Mouse (Mus musculus) midbrain, embryonic 15.5 days (tissue): ENCODE measurements around the gene Lca5l. TPM values are rescaled to one million over a fixed set of nuclear protein-coding genes. Genes with fewer than 3 reads are reported as not detected.

ENCODE experiments used
- ATAC-seq: fragments of 200-750 bp; cut with Nextera tagmentation; replicated peaks from 2 replicates; pipeline ENCODE4 v1.8.0; 2017; ENCODE audit warnings: moderate TSS enrichment
- H3K27ac ChIP-seq: fragments of 300-500 bp; sonication (generic); 2 replicates; pipeline ENCODE4 v1.5.1; 2015; ENCODE audit warnings: mild to moderate bottlenecking, inconsistent platforms
- H3K27me3 ChIP-seq: fragments of 300-500 bp; sonication (generic); replicated peaks from 2 replicates; pipeline ENCODE4 v1.6.1; 2015; ENCODE audit warnings: inconsistent platforms
- H3K36me3 ChIP-seq: fragments of 300-500 bp; sonication (generic); replicated peaks from 2 replicates; pipeline ENCODE4 v1.6.1; 2015; ENCODE audit warnings: inconsistent platforms
- H3K4me1 ChIP-seq: fragments of 300-500 bp; sonication (generic); 2 replicates; pipeline ENCODE4 v1.6.1; 2015; ENCODE audit warnings: inconsistent platforms
- H3K4me2 ChIP-seq: fragments of 300-500 bp; sonication (generic); 2 replicates; pipeline ENCODE4 v1.6.1; 2015; ENCODE audit warnings: inconsistent platforms, mild to moderate bottlenecking, moderate library complexity
- H3K4me3 ChIP-seq: fragments of 300-500 bp; sonication (generic); 2 replicates; pipeline ENCODE4 v1.5.1; 2015; ENCODE audit warnings: mild to moderate bottlenecking, inconsistent platforms
- H3K9ac ChIP-seq: fragments of 300-500 bp; sonication (generic); 2 replicates; pipeline ENCODE4 v1.6.1; 2015; ENCODE audit warnings: mild to moderate bottlenecking, inconsistent platforms
- H3K9me3 ChIP-seq: fragments of 300-500 bp; sonication (generic); 2 replicates; pipeline ENCODE4 v1.6.1; 2016; ENCODE audit warnings: inconsistent platforms
- WGBS: fragments of 180-500 bp; shearing (Covaris S2); methylation state at CpG from one replicate; pipeline ENCODE4 v1.1.7; 2015; ENCODE audit warnings: mixed read lengths; 5-methylcytosine and 5-hydroxymethylcytosine counted together
- polyA plus RNA-seq: library from polyadenylated mRNA; unstranded; fragments of >200 nt; fragmentation: Nextera tagmentation; extraction: Ambion mirVana; gene quantifications from 2 replicates; pipeline ENCODE4 v1.2.1, GENCODE M21; 2015

The Lca5l gene
- polyA plus RNA-seq, 1 experiment from 2014 or later, result 1.6 TPM

- Histone ChIP-seq H3K27me3 (no peaks in the 10 kb centered on the region), H3K27ac (no peak overlapping the region)
- 93% methylated on average over 1 of the region's 1 CpGs for WGBS
Measured at GRCm38 (mm10) chr16:96160927-96161326, 31.1 kb downstream of the Lca5l start.

GRCm38 (mm10) chr16:96159794-96160346 is 32.2 kb downstream of the Lca5l start:
- H3K4me2 ChIP-seq, result peak overlapping the region; percentile 95
- H3K4me1 ChIP-seq, result peaks cover 18% of the 10 kb centered on the region
- H3K9ac ChIP-seq, result peak overlapping the region; percentile 65
- peak overlapping the region; percentile 46 for H3K4me3 ChIP-seq
- 79% methylated on average over 20 of the region's 20 CpGs for WGBS
- no peaks in the 10 kb centered on the region for H3K9me3 ChIP-seq
- peak; percentile 43; the same call in 1 of the 2 replicates for ATAC-seq
- no peaks in the 10 kb centered on the region for H3K27me3 ChIP-seq
- H3K36me3 ChIP-seq, result peaks cover 2% of the 10 kb centered on the region; the same call in 1 of the 2 replicates
- H3K27ac ChIP-seq, result peak overlapping the region; percentile 83

More at GRCm38 (mm10) chr16:96160927-96161326, 31.1 kb downstream of the Lca5l start:
- Histone ChIP-seq H3K9ac (no peak overlapping the region), H3K4me1 (peaks cover 18% of the 10 kb centered on the region), H3K36me3 (no peaks in the 10 kb centered on the region; the same call in 1 of the 2 replicates), H3K9me3 (no peaks in the 10 kb centered on the region), H3K4me3 (no peak overlapping the region), H3K4me2 (no peak overlapping the region)
- ATAC-seq, result no peak

GRCm38 (mm10) chr16:96159091-96159731 is 32.9 kb downstream of the Lca5l start:
- Histone ChIP-seq H3K9ac (peak overlapping the region; percentile 65), H3K4me3 (peak overlapping the region; percentile 46), H3K36me3 (peaks cover 2% of the 10 kb centered on the region; the same call in 1 of the 2 replicates), H3K9me3 (no peaks in the 10 kb centered on the region), H3K27me3 (no peaks in the 10 kb centered on the region), H3K4me2 (peak overlapping the region; percentile 95), H3K4me1 (peaks cover 18% of the 10 kb centered on the region), H3K27ac (peak overlapping the region; percentile 83)
- peak; percentile 84 for ATAC-seq
- 1% methylated on average over 63 of the region's 67 CpGs for WGBS

GRCm38 (mm10) chr16:96158511-96159080 is 33.5 kb downstream of the Lca5l start:
- Histone ChIP-seq H3K9ac (peak overlapping the region; percentile 65), H3K4me1 (peaks cover 18% of the 10 kb centered on the region), H3K9me3 (no peaks in the 10 kb centered on the region), H3K4me3 (peak overlapping the region; percentile 46), H3K27me3 (no peaks in the 10 kb centered on the region), H3K36me3 (peaks cover 2% of the 10 kb centered on the region; the same call in 1 of the 2 replicates), H3K4me2 (peak overlapping the region; percentile 95), H3K27ac (peak overlapping the region; percentile 83)
- 53% methylated on average over 12 of the region's 12 CpGs for WGBS
- 0 out of 2 replicates have a peak, but pooled peaks have one; percentile 18 for ATAC-seq

- WGBS, result 91% methylated on average over 11 of the region's 11 CpGs
- Histone ChIP-seq H3K9ac (no peak overlapping the region), H3K27me3 (no peaks in the 10 kb centered on the region), H3K4me1 (peaks cover 18% of the 10 kb centered on the region), H3K36me3 (peaks cover 5% of the 10 kb centered on the region), H3K4me3 (no peak overlapping the region), H3K9me3 (no peaks in the 10 kb centered on the region), H3K4me2 (no peak overlapping the region), H3K27ac (no peak overlapping the region)
- no peak for ATAC-seq
Measured at GRCm38 (mm10) chr16:96157171-96157570, 34.9 kb downstream of the Lca5l start.

- ATAC-seq, result no peak
- Histone ChIP-seq H3K4me3 (no peak overlapping the region), H3K36me3 (peaks cover 6% of the 10 kb centered on the region), H3K4me1 (peaks cover 18% of the 10 kb centered on the region), H3K9ac (no peak overlapping the region), H3K27ac (no peak overlapping the region), H3K27me3 (no peaks in the 10 kb centered on the region), H3K4me2 (no peak overlapping the region), H3K9me3 (no peaks in the 10 kb centered on the region)
- 92% methylated on average over 8 of the region's 8 CpGs for WGBS
Measured at GRCm38 (mm10) chr16:96156019-96156418, 36.1 kb downstream of the Lca5l start.

- Histone ChIP-seq H3K9ac (no peak overlapping the region), H3K36me3 (peaks cover 6% of the 10 kb centered on the region), H3K27ac (no peak overlapping the region), H3K4me2 (no peak overlapping the region), H3K4me1 (peaks cover 17% of the 10 kb centered on the region), H3K4me3 (no peak overlapping the region), H3K27me3 (no peaks in the 10 kb centered on the region), H3K9me3 (no peaks in the 10 kb centered on the region)
- 98% methylated on average over 2 of the region's 2 CpGs for WGBS
- ATAC-seq, result no peak
Measured at GRCm38 (mm10) chr16:96154476-96154875, 37.6 kb downstream of the Lca5l start.

- 24% methylated on average over 9 of the region's 9 CpGs for WGBS
- Histone ChIP-seq H3K4me3 (no peak overlapping the region), H3K4me1 (peaks cover 10% of the 10 kb centered on the region), H3K9me3 (no peaks in the 10 kb centered on the region), H3K36me3 (peaks cover 6% of the 10 kb centered on the region), H3K27ac (no peak overlapping the region), H3K4me2 (no peak overlapping the region), H3K27me3 (no peaks in the 10 kb centered on the region), H3K9ac (no peak overlapping the region)
- no peak; the same call in 1 of the 2 replicates for ATAC-seq
Measured at GRCm38 (mm10) chr16:96151551-96151950, 40.5 kb downstream of the Lca5l start.

- Histone ChIP-seq H3K36me3 (peaks cover 6% of the 10 kb centered on the region), H3K4me1 (peaks cover 16% of the 10 kb centered on the region), H3K4me2 (no peak overlapping the region), H3K27ac (no peak overlapping the region), H3K9me3 (no peaks in the 10 kb centered on the region), H3K9ac (no peak overlapping the region), H3K27me3 (no peaks in the 10 kb centered on the region), H3K4me3 (no peak overlapping the region)
- WGBS, result 68% methylated on average over 4 of the region's 4 CpGs
- ATAC-seq, result no peak
Measured at GRCm38 (mm10) chr16:96150995-96151394, 41.1 kb downstream of the Lca5l start.

- Histone ChIP-seq H3K27me3 (no peaks in the 10 kb centered on the region), H3K36me3 (peaks cover 3% of the 10 kb centered on the region), H3K4me1 (peaks cover 19% of the 10 kb centered on the region), H3K9ac (no peak overlapping the region), H3K9me3 (no peaks in the 10 kb centered on the region), H3K27ac (no peak overlapping the region), H3K4me3 (no peak overlapping the region), H3K4me2 (no peak overlapping the region)
- no peak for ATAC-seq
- 83% methylated on average over 9 of the region's 9 CpGs for WGBS
Measured at GRCm38 (mm10) chr16:96149311-96149710, 42.8 kb downstream of the Lca5l start.

GRCm38 (mm10) chr16:96148834-96149233 is 43.2 kb downstream of the Lca5l start:
- WGBS, result 83% methylated on average over 6 of the region's 6 CpGs
- ATAC-seq, result no peak
- H3K36me3 ChIP-seq, result peaks cover 3% of the 10 kb centered on the region
- no peak overlapping the region for H3K27ac ChIP-seq
- no peak overlapping the region for H3K4me2 ChIP-seq
- no peak overlapping the region for H3K4me3 ChIP-seq
- H3K27me3 ChIP-seq, result no peaks in the 10 kb centered on the region
- no peak overlapping the region for H3K9ac ChIP-seq
- peaks cover 19% of the 10 kb centered on the region for H3K4me1 ChIP-seq
- no peaks in the 10 kb centered on the region for H3K9me3 ChIP-seq

- WGBS, result 0% methylated on average over 5 of the region's 5 CpGs
- no peak; the same call in 1 of the 2 replicates for ATAC-seq
- Histone ChIP-seq H3K4me3 (peak overlapping the region; percentile 82), H3K36me3 (no peaks in the 10 kb centered on the region), H3K9me3 (no peaks in the 10 kb centered on the region), H3K4me1 (peaks cover 19% of the 10 kb centered on the region), H3K9ac (peak overlapping the region; percentile 74), H3K27ac (peak overlapping the region; percentile 80), H3K27me3 (no peaks in the 10 kb centered on the region), H3K4me2 (peak overlapping the region; percentile 63)
Measured at GRCm38 (mm10) chr16:96145814-96146213, 46.3 kb downstream of the Lca5l start.
